Mouse (Mus musculus): Measurements from ENCODE around the gene Spaca6. TPM values are rescaled to one million over a fixed set of nuclear protein-coding genes. Genes with fewer than 3 reads are reported as not detected.

Spaca6 gene
- polyA plus RNA-seq (2012; fragmentation: generic; extraction: Trizol): 10 to 100 TPM in 1 of 2 experiments, 1 to 10 TPM in 1; 3.7 to 19.9 TPM

DNA sequence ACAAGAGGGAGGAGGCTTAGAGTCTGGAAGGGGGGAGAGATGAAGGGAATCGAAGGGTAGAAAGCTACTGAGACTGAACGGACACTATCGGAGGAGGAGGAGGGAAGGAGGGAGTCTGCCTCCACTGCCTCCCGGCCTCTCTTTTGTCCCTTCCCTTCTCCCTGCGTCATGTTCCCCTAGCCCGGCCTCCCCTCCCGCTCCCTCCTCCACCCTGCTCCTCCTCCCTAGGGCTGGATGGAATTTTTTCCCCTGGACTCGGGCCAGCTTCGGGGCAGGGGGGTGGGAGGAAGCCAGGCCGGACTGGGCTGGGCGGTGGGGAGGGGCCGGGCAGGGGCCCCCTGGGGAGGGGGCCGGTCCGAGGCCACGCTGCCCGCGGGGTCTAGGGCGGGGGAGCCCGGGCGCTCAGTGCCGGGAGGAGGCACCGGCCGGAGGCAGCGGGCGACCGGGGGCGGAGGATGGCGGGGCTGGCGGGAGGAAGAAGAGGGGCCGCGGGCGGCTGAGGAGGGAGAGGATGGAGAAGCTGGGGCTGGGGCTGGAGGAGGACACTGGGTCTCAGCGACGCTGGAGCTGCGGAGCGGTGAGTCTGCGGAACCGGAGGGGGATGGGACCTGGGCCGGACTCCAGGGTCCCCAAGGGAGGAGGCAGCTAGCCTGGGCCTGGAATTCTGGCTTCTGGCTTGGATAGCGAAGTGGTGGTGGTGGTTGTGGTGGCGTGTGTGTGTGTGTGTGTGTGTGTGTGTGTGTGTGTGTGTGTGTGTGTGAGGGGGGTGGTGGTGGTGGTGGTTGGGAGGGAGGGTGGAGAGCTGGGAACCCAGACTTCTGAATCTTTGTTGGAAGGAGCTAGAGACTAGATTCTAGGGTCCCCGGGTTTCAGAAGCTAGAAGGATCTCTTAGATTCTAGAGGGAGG lies at the start of gene Spaca6:
Spaca6 (plus strand) TSS at position 408 of the 907 bp plus-strand sequence.

GRCm38 (mm10) chr17:17855064-17855838 lies 28.3 kb downstream of the Spaca6 start, which contains the start of gene Has1:
Has1 (minus strand) TSS chr17:17855205.

DNA sequence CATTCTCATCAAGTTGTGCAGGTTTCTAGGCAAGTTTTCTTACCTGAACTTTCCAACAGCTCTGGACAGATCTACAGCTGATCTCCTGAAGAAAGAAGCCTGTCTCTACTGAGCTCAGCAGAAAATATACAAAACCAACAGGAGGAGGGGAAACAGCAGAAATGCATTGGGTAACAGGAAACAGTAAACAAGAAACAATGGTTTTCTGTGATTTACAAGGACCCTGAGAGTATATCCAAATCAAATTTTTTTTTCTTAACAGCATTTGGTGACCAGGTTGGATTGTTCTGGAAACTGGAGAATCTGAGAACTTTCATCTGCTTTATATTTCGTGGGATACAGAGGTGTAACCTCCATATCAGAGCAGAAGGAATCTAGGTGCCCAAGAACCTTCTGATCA lies 56.9 kb downstream of the Spaca6 start, which contains the start of gene Fpr1:
Fpr1 (minus strand) TSS at position 101 of the 400 bp plus-strand sequence.

GRCm38 (mm10) chr17:17887774-17888248 lies 60.9 kb downstream of the Spaca6 start, which contains the start of the genes Fpr2 and Fpr3:
Fpr2 (plus strand) TSS chr17:17887824.
Fpr3 (plus strand) TSS chr17:17887852.

Other genes starting within 250 kb of the Spaca6 start
- gene Lnpep, start 202.1 kb upstream of the Spaca6 start, polyA plus RNA-seq (2012; fragmentation: generic; extraction: Trizol): 1 to 10 TPM in 1 of 2 experiments, under 1 TPM in 1; 0.26 to 4.4 TPM
- gene Vmn2r90, start 123.4 kb upstream of the Spaca6 start, polyA plus RNA-seq (2012; fragmentation: generic; extraction: Trizol): not detected
- gene Has1, start 28.0 kb downstream of the Spaca6 start, polyA plus RNA-seq (2012; fragmentation: generic; extraction: Trizol): under 1 TPM; 0.23 to 0.63 TPM
- gene Fpr1, start 56.8 kb downstream of the Spaca6 start, polyA plus RNA-seq (2012; fragmentation: generic; extraction: Trizol): under 1 TPM in 1 of 2 experiments, not detected in 1; 0.18 TPM
- gene Fpr2, start 60.7 kb downstream of the Spaca6 start, polyA plus RNA-seq (2012; fragmentation: generic; extraction: Trizol): not detected
- gene Fpr3, start 60.7 kb downstream of the Spaca6 start, polyA plus RNA-seq (2012; fragmentation: generic; extraction: Trizol): not detected
- gene Fpr-rs4, start 194.6 kb downstream of the Spaca6 start, polyA plus RNA-seq (2012; fragmentation: generic; extraction: Trizol): not detected
- gene Vmn2r124, start 222.3 kb downstream of the Spaca6 start, polyA plus RNA-seq (2012; fragmentation: generic; extraction: Trizol): not detected

Measured in C3H10T1/2 (cell line).